Mouse (Mus musculus): ENCODE results near the gene Vstm5. TPM values are rescaled to one million over a fixed set of nuclear protein-coding genes. Genes with fewer than 3 reads are reported as not detected.
"Not testable (repeated sequence)": the region's sequence is repeated elsewhere in the genome, so short reads cannot be mapped to it uniquely, and the experiment has no call there.

Vstm5 gene
- total RNA-seq, 2 experiments from 2014 or later = not detected

DNA sequence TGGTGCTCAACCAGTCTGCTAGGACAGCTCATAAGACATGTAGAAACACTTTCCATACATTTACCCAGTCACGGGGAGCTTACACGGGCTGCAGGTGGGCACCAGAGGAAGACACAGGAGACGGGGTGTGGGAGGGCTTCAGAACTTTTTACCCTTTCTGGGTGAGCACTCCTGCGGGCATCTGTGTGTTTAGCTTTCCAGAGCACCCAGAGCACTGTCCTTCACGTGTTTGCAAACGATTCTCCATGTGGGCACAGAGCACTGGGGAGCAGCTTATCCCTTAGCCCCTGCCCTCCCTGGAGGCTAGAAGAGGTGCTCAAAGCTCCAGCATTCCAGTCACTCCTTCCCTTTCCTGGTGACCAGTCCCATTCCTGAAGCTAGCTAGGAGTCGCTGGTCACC, 15.7 kb downstream of the Vstm5 start:
- ATAC-seq (replicated peaks; ENCODE audit: low FRiP score, poor library complexity, severe bottlenecking) = no peak

DNA sequence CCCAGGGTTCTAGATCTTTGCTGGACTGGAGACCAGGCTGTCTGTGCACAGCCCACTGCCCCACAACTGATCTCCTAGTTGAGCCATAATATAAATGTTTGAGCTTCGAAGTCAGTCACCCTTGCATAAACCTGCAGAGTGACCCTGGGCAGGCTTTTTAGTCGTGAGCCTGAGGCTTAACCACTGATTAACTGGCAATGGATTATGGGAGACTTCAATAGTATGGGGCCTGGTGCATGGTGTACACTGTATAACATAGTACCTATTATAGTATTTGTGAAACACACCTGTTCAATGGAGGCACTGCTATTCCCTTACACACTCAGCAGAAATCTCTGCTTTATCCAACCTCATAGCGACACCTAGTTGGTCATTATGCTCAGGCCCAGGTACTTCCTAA, 17.4 kb downstream of the Vstm5 start:
- ATAC-seq (replicated peaks; ENCODE audit: low FRiP score, poor library complexity, severe bottlenecking) = no peak

GRCm38 (mm10) chr9:15261980-15262379, 23.1 kb downstream of the Vstm5 start:
- no peak for ATAC-seq (replicated peaks; ENCODE audit: low FRiP score, poor library complexity, severe bottlenecking)

DNA sequence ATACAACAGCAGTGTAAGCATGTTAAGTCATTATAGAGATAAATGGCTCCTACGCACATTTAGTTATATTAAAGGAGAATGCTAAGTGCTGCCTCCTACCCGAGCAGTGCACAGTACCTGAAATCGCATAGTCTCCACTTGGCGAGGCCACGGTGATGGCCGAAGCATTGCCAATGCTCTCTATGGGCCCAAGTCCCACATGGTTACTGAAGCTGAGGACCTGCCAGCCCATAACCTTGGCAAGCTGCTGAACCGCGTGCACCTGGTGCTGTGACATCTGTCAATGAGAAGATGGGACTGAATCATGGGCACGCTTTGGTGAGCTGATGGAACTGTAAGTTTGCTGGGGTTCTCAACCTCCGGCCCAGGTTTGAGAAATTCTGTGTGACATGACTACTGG, 24.6 kb downstream of the Vstm5 start:
- no peak for ATAC-seq (replicated peaks; ENCODE audit: low FRiP score, poor library complexity, severe bottlenecking)

DNA sequence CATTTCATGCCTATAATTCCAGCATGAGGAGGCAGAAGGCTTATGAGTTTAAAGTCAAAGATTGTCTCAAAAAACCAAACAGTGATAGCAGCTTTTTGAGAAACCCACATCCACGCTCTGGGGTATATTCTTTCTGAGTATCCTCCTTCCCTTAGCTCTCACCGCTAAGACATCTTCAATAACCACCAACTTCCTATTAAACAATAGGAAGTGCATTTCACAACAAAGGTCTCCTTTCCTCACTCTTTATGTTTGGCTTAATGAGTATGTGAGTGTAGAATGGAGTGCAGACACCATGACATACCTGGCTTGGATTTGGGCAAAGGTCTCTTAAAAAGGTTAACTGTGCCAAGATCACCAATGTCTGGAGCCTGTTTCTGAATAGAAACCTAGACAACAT, 35.1 kb downstream of the Vstm5 start:
- ATAC-seq (replicated peaks; ENCODE audit: low FRiP score, poor library complexity, severe bottlenecking) = no peak

- no peak for ATAC-seq (replicated peaks; ENCODE audit: low FRiP score, poor library complexity, severe bottlenecking)
Measured at GRCm38 (mm10) chr9:15276855-15277254, 38.0 kb downstream of the Vstm5 start.

DNA sequence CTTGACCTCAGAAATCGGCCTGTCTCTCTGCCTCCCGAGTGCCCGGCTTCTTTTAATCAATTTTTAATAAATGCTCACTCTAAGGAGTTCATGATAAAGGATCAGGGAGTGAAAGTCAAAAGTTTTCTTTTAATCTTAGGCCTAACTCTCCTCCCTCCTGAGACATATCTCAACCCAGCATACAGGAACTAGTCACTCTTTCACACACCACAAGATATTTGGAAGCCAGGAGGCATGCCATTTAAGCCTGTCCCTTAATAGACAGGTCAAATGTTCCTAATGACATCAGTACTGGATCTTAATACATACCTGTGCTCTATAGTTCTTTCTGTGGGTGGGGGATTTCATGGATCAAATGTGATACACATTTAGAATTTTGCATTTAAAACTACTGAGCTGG, 39.5 kb downstream of the Vstm5 start:
- no peak for ATAC-seq (replicated peaks; ENCODE audit: low FRiP score, poor library complexity, severe bottlenecking)

- no peak for ATAC-seq (replicated peaks; ENCODE audit: low FRiP score, poor library complexity, severe bottlenecking)
Measured at GRCm38 (mm10) chr9:15279139-15279648, 40.3 kb downstream of the Vstm5 start.

- peak; percentile 99 for ATAC-seq (replicated peaks; ENCODE audit: low FRiP score, poor library complexity, severe bottlenecking)
Measured at GRCm38 (mm10) chr9:15279649-15280490, 41.0 kb downstream of the Vstm5 start, which contains the start of gene Med17. Gene Med17, minus strand, starts transcription at chr9:15279931.

- peak; percentile 27 for ATAC-seq (replicated peaks; ENCODE audit: low FRiP score, poor library complexity, severe bottlenecking)
Measured at GRCm38 (mm10) chr9:15280491-15280879, 41.6 kb downstream of the Vstm5 start.

- ATAC-seq (replicated peaks; ENCODE audit: low FRiP score, poor library complexity, severe bottlenecking) = 0 out of 2 replicates have a peak, but pooled peaks have one; percentile 24
Measured at GRCm38 (mm10) chr9:15285443-15285842, 46.6 kb downstream of the Vstm5 start.

GRCm38 (mm10) chr9:15287846-15288245, 49.0 kb downstream of the Vstm5 start:
- ATAC-seq (replicated peaks; ENCODE audit: low FRiP score, poor library complexity, severe bottlenecking) = no peak

GRCm38 (mm10) chr9:15288402-15288801, 49.6 kb downstream of the Vstm5 start:
- ATAC-seq (replicated peaks; ENCODE audit: low FRiP score, poor library complexity, severe bottlenecking) = no peak

GRCm38 (mm10) chr9:15289251-15289650, 50.4 kb downstream of the Vstm5 start:
- ATAC-seq (replicated peaks; ENCODE audit: low FRiP score, poor library complexity, severe bottlenecking) = no peak

- no peak for ATAC-seq (replicated peaks; ENCODE audit: low FRiP score, poor library complexity, severe bottlenecking)
Measured at GRCm38 (mm10) chr9:15297112-15297511, 58.3 kb downstream of the Vstm5 start.

GRCm38 (mm10) chr9:15298451-15298850, 59.6 kb downstream of the Vstm5 start:
- no peak for ATAC-seq (replicated peaks; ENCODE audit: low FRiP score, poor library complexity, severe bottlenecking)

DNA sequence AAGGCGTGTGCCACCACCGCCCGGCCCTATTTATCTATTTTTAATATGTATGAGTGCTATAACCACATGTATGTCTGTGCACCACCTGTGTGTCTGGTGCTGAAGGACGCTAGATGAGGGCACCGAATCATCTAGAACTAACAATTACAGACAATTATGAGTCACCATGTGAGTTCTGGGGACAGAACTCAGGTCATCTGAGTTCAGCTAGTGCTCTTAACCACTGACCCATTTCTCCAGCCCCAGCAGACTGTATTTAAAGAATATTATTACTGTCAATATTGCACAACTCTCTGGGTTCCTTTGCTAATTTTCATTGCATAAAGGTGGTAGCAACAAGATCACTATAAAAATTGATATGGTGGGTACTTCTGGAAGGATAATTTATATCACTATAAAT, 61.2 kb downstream of the Vstm5 start:
- no peak for ATAC-seq (replicated peaks; ENCODE audit: low FRiP score, poor library complexity, severe bottlenecking)

DNA sequence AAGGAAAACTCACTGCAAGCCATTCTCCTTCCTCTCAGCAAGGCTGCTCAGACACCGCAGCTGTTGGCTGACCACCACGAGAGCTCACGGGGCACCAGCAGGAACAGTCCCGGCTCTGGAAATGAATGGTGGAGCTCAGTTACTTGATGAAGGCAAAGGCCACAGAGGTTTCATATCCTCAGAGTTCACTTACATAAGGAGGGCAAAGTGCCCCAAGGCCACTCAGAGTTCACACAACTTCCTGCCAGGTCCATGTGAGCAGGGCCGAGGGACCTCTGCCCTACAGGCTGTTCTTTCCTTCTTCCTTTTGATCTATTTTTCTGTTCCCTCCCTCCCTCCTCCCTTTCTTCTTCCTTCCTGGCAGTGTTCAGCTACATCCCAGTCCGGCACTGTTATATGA, 62.6 kb downstream of the Vstm5 start:
- no peak for ATAC-seq (replicated peaks; ENCODE audit: low FRiP score, poor library complexity, severe bottlenecking)

GRCm38 (mm10) chr9:15302006-15302405, 63.2 kb downstream of the Vstm5 start:
- not testable (repeated sequence) for ATAC-seq (replicated peaks; ENCODE audit: low FRiP score, poor library complexity, severe bottlenecking)

GRCm38 (mm10) chr9:15302881-15303280, 64.0 kb downstream of the Vstm5 start:
- ATAC-seq (replicated peaks; ENCODE audit: low FRiP score, poor library complexity, severe bottlenecking) = no peak

All from erythroblast, adult 5-6 weeks (primary cell).